Mouse (Mus musculus) left cerebral cortex, postnatal 10 days (tissue): Measurements from ENCODE around the gene Cyp2d40. TPM values are rescaled to one million over a fixed set of nuclear protein-coding genes. Genes with fewer than 3 reads are reported as not detected.
"Not testable (repeated sequence)": the region's sequence is repeated elsewhere in the genome, so short reads cannot be mapped to it uniquely, and the experiment has no call there.

ENCODE experiments used
- DNase-seq, 2 experiments: peaks; one replicate each; pipeline ENCODE4 v3.0.0; 2021 to 2022; ENCODE audit warnings: low spot score in 2 of 2, mixed read lengths in 1 of 2; ENCODE audit errors: extremely low spot score in 1 of 2
- intact Hi-C: fragments of 180-260 bp; cut with DNase I; formaldehyde crosslinking; loops from one replicate; pipeline ENCODE4 v1.15.1; 2025
- total RNA-seq, 2 experiments: library from RNA; stranded (reverse); gene quantifications; 2 replicates each; pipeline ENCODE4 v1.2.3; 2021

The Cyp2d40 gene
- total RNA-seq: not detected

- no peak for DNase-seq
- intact Hi-C loops: no loop called here
Measured at GRCm38 (mm10) chr15:82763631-82764420, at the start of gene Cyp2d40. Gene Cyp2d40, minus strand, starts transcription at chr15:82764183.

GRCm38 (mm10) chr15:82810556-82810955, 46.6 kb upstream of the Cyp2d40 start:
- intact Hi-C loops: no loop called here

DNA sequence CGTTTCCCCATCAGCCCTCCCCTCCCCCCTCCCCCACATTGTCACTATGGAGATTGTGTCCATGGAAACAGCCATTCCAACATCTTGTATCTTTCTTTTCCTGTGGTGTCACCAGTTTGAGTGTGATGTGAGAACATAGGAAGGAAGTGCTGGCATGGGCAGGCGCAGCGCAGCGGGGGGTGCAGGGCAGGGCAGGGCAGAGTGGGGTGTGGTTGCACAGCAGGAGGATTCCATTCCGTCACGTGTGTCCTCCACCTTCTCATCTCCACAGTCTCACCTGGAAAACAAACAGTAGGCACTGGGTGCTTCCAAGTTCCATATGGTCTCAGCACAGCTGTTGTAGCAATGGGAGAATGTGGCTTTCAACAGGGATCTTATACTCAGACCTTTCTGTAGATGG, 45.5 kb upstream of the Cyp2d40 start:
- peak in 1 of 2 experiments; percentile 40 for DNase-seq
- intact Hi-C loops: loop anchor here (5.0 kb wide), 1 partner anchor 88 kb away; no protein-coding TSS in a partner anchor

More at GRCm38 (mm10) chr15:82810556-82810955, 46.6 kb upstream of the Cyp2d40 start:
- DNase-seq: no peak

- intact Hi-C loops: loop anchor here (5.0 kb wide), 1 partner anchor 90 kb away; no protein-coding TSS in a partner anchor
Measured at GRCm38 (mm10) chr15:82806969-82807763, 43.2 kb upstream of the Cyp2d40 start.

GRCm38 (mm10) chr15:82804708-82805639, 41.0 kb upstream of the Cyp2d40 start:
- intact Hi-C loops: loop anchor here (5.0 kb wide), 1 partner anchor 92 kb away; no protein-coding TSS in a partner anchor

More at GRCm38 (mm10) chr15:82806969-82807763, 43.2 kb upstream of the Cyp2d40 start:
- DNase-seq: no peak

DNA sequence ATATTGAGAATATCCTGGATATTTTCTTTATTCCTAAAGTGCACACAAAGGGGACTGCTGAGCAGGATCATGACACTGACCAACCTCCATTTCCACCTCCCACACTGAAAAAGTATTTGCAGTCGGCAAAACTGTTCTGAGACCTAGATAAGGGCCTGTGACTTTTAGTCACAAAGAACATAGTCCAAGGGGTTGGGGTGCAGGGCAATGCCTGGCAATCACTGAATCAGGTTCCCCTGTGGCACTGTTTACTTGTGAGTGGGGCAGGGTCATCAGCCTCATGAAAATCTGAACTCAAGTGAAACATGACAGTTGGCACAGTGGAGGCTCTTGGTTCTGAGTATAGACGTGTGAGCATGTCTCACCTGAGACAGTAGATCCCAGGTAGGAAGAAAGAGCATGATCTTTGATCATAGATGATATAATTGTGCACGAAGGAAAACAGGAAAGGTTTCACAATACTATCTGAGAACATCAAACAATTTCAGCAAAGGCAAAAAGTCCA, 32.0 kb upstream of the Cyp2d40 start:
- DNase-seq: no peak
- intact Hi-C loops: no loop called here

More at GRCm38 (mm10) chr15:82804708-82805639, 41.0 kb upstream of the Cyp2d40 start:
- peak; percentile 80 to 81 for DNase-seq

DNA sequence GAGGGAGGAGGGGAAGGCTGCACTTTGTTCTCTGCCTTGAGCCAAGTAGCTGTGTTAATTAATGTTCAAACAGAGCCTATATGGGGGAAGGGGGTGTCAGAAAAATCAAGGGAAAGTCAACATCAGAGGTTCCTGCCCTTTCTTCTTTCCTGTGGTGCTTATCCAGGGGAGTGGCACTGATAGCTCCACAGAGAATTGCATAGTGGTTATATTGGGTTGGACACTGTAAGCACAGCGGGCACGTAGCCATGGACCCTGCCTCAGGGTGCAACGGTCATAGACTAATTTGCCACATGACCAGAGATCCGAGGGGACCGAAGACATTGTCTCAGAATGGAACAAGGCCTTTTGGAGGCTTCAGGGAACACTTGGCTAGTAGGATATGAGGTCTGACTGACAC, 30.3 kb upstream of the Cyp2d40 start, which contains the start of gene Cyp2d26:
Gene Cyp2d26, minus strand, starts transcription at position 18 of the 400 bp plus-strand sequence.
- intact Hi-C loops: no loop called here
- DNase-seq: no peak

DNA sequence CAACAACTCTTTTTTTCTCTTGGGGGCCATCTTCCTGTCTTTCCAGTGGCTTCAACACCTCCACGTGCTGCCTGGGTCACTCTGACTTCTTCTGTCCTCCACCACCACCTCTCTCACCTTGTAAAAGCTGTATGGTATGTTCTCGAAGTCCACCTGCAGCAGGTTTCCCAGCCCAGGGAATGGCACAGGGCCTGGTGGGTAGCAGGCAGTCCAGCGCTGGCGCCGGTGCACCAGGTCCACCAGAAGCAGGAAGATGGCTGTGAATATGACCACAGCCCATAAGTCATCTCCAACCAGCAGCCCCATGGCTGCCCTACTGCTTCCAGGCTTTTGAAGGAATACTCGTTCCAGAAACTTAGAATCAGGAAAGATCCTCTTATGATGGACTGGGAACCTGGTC, 29.9 kb upstream of the Cyp2d40 start:
- no peak for DNase-seq
- intact Hi-C loops: no loop called here

GRCm38 (mm10) chr15:82793454-82793853, 29.5 kb upstream of the Cyp2d40 start:
- DNase-seq: no peak
- intact Hi-C loops: no loop called here

DNA sequence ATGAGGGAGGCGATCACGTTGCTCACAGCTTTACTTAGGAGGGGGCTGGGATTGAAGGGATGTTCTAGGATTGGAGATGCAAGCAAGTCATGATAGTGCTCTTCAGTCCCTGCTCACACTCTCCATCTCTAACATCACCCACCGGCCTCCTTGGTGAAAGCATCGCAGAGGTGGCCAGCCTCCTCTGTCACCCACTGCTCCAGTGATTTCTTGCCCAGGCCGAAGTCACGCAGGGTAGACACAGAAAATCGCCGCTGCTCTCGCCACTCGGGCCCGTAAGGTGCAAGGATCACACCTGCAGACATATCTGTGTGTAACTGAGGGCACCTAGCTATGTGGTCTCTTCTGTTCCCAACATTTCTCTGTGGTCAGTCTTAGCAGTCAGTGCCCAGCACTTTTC, 28.6 kb upstream of the Cyp2d40 start:
- DNase-seq: no peak
- intact Hi-C loops: no loop called here

DNA sequence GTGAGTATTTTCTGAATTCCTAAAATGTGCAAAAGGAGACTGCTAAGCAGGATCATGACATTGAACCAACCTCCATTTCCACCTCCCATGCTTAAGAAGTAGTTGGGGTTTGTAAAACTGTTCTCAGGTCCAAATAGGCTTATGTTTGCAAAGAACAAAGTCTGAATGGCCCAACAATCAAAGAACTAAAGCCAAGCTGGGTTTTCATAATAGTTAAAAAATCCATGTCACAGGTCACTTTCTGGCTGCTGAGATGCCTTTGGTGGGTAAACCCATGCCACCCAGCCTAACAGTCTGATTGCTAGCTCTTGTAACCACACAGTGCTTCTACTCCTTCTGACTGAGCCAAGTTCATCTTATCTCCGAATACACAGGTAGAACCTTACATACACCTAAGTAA, 20.6 kb upstream of the Cyp2d40 start:
- intact Hi-C loops: no loop called here
- no peak for DNase-seq

GRCm38 (mm10) chr15:82783800-82784199, 19.8 kb upstream of the Cyp2d40 start:
- DNase-seq: no peak
- intact Hi-C loops: no loop called here

DNA sequence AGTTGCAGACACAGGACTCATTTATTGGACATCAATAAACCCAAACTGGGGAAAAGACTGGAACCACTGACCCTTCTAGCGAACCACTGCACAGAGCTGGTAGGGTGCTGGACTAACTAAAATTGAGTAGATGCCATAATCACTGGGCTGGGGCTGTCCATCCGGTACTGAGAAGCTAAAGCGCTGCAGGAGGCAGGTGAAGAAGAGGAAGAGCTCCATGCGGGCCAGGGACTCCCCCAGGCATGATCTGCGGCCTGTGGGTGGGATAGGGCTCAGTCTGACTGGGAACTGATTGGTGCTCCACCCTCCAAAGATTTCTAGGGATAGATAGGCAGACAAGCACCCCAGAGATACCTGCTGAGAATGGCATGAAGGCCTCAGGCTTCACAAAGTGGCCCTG, 13.9 kb upstream of the Cyp2d40 start:
- intact Hi-C loops, DNase-seq: not testable (repeated sequence)

GRCm38 (mm10) chr15:82765943-82766342, 2.0 kb upstream of the Cyp2d40 start:
- no peak for DNase-seq
- intact Hi-C loops: no loop called here

DNA sequence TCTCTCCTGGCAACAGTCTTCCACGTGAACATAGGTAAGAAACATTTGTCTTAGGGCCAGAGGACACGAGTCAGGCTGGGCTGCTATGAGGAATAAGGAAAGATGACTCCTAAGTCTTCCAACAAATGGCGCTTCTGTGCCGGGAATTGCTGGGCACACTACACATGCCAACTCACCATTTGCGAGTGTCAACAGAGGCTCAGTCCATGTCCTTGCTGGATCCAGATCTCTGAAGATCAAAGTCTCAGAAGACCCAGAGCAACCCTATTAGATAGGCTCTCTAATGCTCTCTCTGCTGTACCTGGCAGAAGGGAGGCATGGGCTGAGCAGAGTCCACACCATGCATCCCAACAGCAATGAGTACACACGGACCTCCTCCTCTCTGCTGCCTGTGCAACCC, 898 bp upstream of the Cyp2d40 start:
- no peak for DNase-seq
- intact Hi-C loops: no loop called here

DNA sequence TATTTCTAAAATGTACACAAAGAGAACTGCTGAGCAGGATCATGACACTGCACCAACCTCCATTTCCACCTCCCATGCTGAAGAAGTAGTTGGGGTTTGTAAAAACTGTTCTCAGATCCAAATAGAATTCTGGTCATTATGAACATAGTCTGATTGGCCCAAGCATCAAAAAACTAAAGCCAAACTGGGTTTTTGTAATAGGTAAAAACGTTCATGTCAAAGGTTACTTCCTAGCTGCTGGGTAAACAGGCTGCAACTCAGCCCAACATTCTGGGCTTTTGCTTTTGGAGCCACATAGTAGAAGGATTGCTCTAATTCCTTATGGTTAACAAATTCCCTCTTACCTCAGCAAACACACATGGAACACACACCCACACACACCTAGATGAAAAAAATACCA, 15.8 kb downstream of the Cyp2d40 start:
- DNase-seq: no peak
- intact Hi-C loops: no loop called here

- intact Hi-C loops: no loop called here
- no peak for DNase-seq
Measured at GRCm38 (mm10) chr15:82747516-82747915, 16.5 kb downstream of the Cyp2d40 start.

GRCm38 (mm10) chr15:82733331-82733925, 30.6 kb downstream of the Cyp2d40 start:
- intact Hi-C loops, DNase-seq: not testable (repeated sequence)
